Mouse (Mus musculus): ENCODE results near the gene Hps1.

DNA sequence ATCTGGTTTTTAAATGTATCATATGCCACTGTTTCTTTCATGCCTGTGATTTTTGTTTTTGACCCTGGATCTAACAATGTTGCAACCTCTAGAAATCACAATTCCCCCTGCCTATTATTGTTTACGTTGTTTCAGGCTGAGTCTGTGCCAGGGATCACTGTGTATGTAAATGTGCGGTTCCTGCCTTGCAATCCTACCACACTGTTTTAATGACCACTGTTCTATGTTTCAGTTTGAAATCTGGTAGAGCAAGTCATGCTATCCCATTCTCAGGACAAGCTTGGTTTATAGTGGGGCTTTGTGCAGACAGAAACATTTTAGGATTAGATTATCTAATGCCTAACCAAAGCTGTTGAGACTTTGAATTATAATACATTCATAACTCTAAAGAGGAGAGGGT is 36.5 kb upstream of the Hps1 start:
- TF ChIP-seq ZC3H11A (IDR thresholded peaks at IDR 0.05; ENCODE audit: borderline replicate concordance, low read depth, low read length) (no peak), CHD2 (IDR thresholded peaks at IDR 0.05; ENCODE audit: low read depth, low read length) (no peak), ZNF384 (IDR thresholded peaks at IDR 0.05; ENCODE audit: low read depth, low read length) (no peak), HCFC1 (IDR thresholded peaks at IDR 0.05; ENCODE audit: borderline replicate concordance, insufficient read depth, low read length) (no peak)
